Mouse (Mus musculus) urinary bladder, adult 18-20 months (tissue): ENCODE measurements around the gene Med27.

Experiments used
- DNase-seq, 2 experiments: peaks; one replicate each; pipeline ENCODE4 v3.0.0; 2022; ENCODE audit warnings: low spot score in 2 of 2, mixed read lengths in 2 of 2

Gene Med27

GRCm38 (mm10) chr2:29391996-29392395 is 45.4 kb downstream of the Med27 start:
- DNase-seq: no peak

- DNase-seq: no peak
These were observed 53.6 kb downstream of the Med27 start for GRCm38 (mm10) chr2:29400234-29400633.

GRCm38 (mm10) chr2:29400812-29401211 is 54.2 kb downstream of the Med27 start:
- DNase-seq: no peak

GRCm38 (mm10) chr2:29401868-29402267 is 55.2 kb downstream of the Med27 start:
- DNase-seq: no peak

- DNase-seq: no peak
These were observed 56.0 kb downstream of the Med27 start for GRCm38 (mm10) chr2:29402550-29403076.

GRCm38 (mm10) chr2:29403799-29404530 is 57.3 kb downstream of the Med27 start:
- DNase-seq: no peak

- DNase-seq: no peak
These were observed 58.3 kb downstream of the Med27 start for GRCm38 (mm10) chr2:29404931-29405330.

GRCm38 (mm10) chr2:29405848-29406247 is 59.2 kb downstream of the Med27 start:
- DNase-seq: no peak

- DNase-seq: no peak
These were observed 60.7 kb downstream of the Med27 start for GRCm38 (mm10) chr2:29407350-29407749.

GRCm38 (mm10) chr2:29407764-29408163 is 61.1 kb downstream of the Med27 start:
- no peak for DNase-seq

GRCm38 (mm10) chr2:29410884-29411283 is 64.3 kb downstream of the Med27 start:
- DNase-seq: no peak

- DNase-seq: no peak
These were observed 65.8 kb downstream of the Med27 start for GRCm38 (mm10) chr2:29412458-29412857.

GRCm38 (mm10) chr2:29413259-29413993 is 66.8 kb downstream of the Med27 start:
- no peak for DNase-seq

- no peak for DNase-seq
These were observed 68.3 kb downstream of the Med27 start for GRCm38 (mm10) chr2:29414852-29415473.

GRCm38 (mm10) chr2:29418498-29418897 is 71.9 kb downstream of the Med27 start:
- no peak for DNase-seq

GRCm38 (mm10) chr2:29419434-29419833 is 72.8 kb downstream of the Med27 start:
- DNase-seq: no peak

GRCm38 (mm10) chr2:29419946-29420345 is 73.3 kb downstream of the Med27 start:
- DNase-seq: peak in 1 of 2 experiments; percentile 16

GRCm38 (mm10) chr2:29422126-29422840 is 75.7 kb downstream of the Med27 start:
- no peak for DNase-seq

- no peak for DNase-seq
These were observed 76.4 kb downstream of the Med27 start for GRCm38 (mm10) chr2:29423059-29423458.

GRCm38 (mm10) chr2:29425386-29425785 is 78.8 kb downstream of the Med27 start:
- DNase-seq: no peak

- DNase-seq: no peak
These were observed 80.1 kb downstream of the Med27 start for GRCm38 (mm10) chr2:29426684-29427083.

GRCm38 (mm10) chr2:29432565-29432964 is 85.9 kb downstream of the Med27 start:
- no peak for DNase-seq
